Mouse (Mus musculus) kidney, embryonic 14.5 days (tissue): Measurements from ENCODE around the gene Lysmd2. TPM values are rescaled to one million over a fixed set of nuclear protein-coding genes. Genes with fewer than 3 reads are reported as not detected.

ENCODE experiments used
- ATAC-seq: fragments of 200-750 bp; cut with Nextera tagmentation; 2 replicates; pipeline ENCODE4 v1.8.0; 2017; ENCODE audit warnings: moderate number of reproducible peaks, mild to moderate bottlenecking, moderate TSS enrichment, moderate library complexity; ENCODE audit not compliant: low FRiP score, low TSS enrichment
- H3K27ac ChIP-seq: fragments of 300-500 bp; sonication (generic); 2 replicates; pipeline ENCODE4 v1.5.1; 2014; ENCODE audit warnings: low read depth, mild to moderate bottlenecking, low read length, moderate library complexity, mixed read lengths
- H3K27me3 ChIP-seq: fragments of 300-500 bp; sonication (generic); 2 replicates; pipeline ENCODE4 v1.6.1; 2014; ENCODE audit warnings: mild to moderate bottlenecking, low read length; ENCODE audit not compliant: control insufficient read depth, insufficient read depth
- H3K36me3 ChIP-seq: fragments of 300-500 bp; sonication (generic); 2 replicates; pipeline ENCODE4 v1.6.1; 2014; ENCODE audit warnings: low read length, mixed read lengths; ENCODE audit not compliant: control insufficient read depth, insufficient read depth
- H3K4me1 ChIP-seq: fragments of 300-500 bp; sonication (generic); 2 replicates; pipeline ENCODE4 v1.6.1; 2014; ENCODE audit warnings: low read length, mixed read lengths; ENCODE audit not compliant: control insufficient read depth, insufficient read depth
- H3K4me2 ChIP-seq: fragments of 300-500 bp; sonication (generic); replicated peaks from 2 replicates; pipeline ENCODE4 v1.6.1; 2014; ENCODE audit warnings: low read depth, mild to moderate bottlenecking, low read length
- H3K4me3 ChIP-seq: fragments of 300-500 bp; sonication (generic); 2 replicates; pipeline ENCODE4 v1.5.1; 2014; ENCODE audit warnings: mild to moderate bottlenecking, low read length
- H3K9ac ChIP-seq: fragments of 300-500 bp; sonication (generic); 2 replicates; pipeline ENCODE4 v1.6.1; 2014; ENCODE audit warnings: low read depth, mild to moderate bottlenecking, low read length, moderate library complexity
- H3K9me3 ChIP-seq: fragments of 300-500 bp; sonication (generic); 2 replicates; pipeline ENCODE4 v1.6.1; 2016; ENCODE audit warnings: low read length; ENCODE audit not compliant: control insufficient read depth
- WGBS: fragments of 180-500 bp; shearing (Covaris S2); extraction: QIAGEN DNeasy Blood & Tissue Kit; methylation state at CpG from one replicate; pipeline ENCODE4 v1.1.7; 2014; 5-methylcytosine and 5-hydroxymethylcytosine counted together
- polyA plus RNA-seq: library from polyadenylated mRNA; unstranded; fragments of >200 nt; fragmentation: Nextera tagmentation; extraction: Ambion mirVana; gene quantifications from 2 replicates; pipeline ENCODE4 v1.2.1, GENCODE M21; 2014

Gene Lysmd2
- polyA plus RNA-seq, 1 experiment from 2014 or later = 36.2 TPM

DNA sequence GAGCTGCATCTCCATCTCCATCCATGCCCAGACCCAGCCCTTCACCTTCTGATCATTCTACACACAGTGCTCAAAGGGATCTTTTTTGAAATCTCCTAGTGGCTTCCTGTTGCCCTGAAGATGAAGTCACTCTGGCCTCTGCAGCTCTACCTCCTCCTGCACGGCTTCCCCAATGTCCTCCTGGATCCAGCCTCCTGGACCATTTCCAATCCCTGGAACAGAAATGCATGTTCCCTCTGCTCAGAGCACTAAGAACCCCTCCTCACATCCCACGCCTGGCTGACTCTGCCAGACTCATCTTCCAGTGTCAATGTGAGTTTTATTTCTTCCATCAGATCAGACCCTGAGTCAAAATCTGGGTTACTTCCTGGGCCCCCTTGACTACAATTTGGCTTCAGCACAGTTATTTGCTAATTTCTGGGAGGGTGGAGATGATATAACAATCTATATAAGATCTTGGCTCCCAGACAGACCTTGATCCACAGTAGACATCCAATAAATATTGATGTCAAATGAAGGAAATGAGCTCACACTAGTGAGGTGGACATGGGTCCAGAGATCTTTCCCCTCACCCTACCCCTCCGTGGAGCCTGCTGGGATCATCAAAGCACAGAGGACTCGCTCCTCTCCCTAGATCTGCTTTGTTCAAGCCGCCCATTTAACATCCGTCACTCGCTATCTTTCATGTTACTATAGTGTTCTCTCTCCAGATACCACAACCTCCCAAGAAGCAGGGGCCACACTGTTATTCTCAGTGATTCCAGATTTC is 25.2 kb upstream of the Lysmd2 start:
- H3K9ac ChIP-seq = no peak overlapping the region
- H3K9me3 ChIP-seq = no peaks in the 10 kb centered on the region
- no peaks in the 10 kb centered on the region for H3K27me3 ChIP-seq
- H3K4me1 ChIP-seq = 0 out of 2 replicates have a peak, but pooled peaks cover 7% of the 10 kb centered on the region
- no peak for ATAC-seq
- H3K27ac ChIP-seq = no peak overlapping the region
- no peaks in the 10 kb centered on the region for H3K36me3 ChIP-seq
- H3K4me3 ChIP-seq = no peak overlapping the region
- no peak overlapping the region for H3K4me2 ChIP-seq
- WGBS = 63% methylated on average over 7 of the region's 7 CpGs

DNA sequence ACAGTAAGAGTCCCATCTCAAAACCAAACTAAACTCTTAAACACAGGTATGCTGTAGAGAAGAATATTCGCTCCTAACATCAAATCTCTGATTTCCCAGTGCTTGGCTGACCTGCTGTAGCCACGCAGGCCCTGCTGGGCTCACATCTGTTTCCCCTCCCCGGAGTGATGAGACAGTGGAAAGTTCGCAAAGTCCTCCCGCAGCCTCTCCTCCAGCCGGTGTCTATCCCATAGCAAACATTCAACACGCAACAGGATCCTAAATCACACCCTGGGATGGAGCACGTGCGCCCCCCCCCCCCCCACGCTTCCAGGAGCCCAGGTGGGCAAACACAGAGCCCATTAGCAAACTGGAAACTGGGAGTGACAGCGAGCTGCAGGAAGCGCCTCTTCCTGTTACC is 24.0 kb upstream of the Lysmd2 start:
- no peak overlapping the region for H3K4me3 ChIP-seq
- peak; percentile 57; the same call in 1 of the 2 replicates for ATAC-seq
- peak overlapping the region; percentile 27 for H3K4me2 ChIP-seq
- H3K36me3 ChIP-seq = no peaks in the 10 kb centered on the region
- no peaks in the 10 kb centered on the region for H3K27me3 ChIP-seq
- H3K27ac ChIP-seq = 0 out of 2 replicates have a peak overlapping the region, but pooled peaks have one; percentile 30
- no peaks in the 10 kb centered on the region for H3K9me3 ChIP-seq
- H3K4me1 ChIP-seq = 0 out of 2 replicates have a peak, but pooled peaks cover 7% of the 10 kb centered on the region
- 14% methylated on average over 12 of the region's 12 CpGs for WGBS
- no peak overlapping the region for H3K9ac ChIP-seq

DNA sequence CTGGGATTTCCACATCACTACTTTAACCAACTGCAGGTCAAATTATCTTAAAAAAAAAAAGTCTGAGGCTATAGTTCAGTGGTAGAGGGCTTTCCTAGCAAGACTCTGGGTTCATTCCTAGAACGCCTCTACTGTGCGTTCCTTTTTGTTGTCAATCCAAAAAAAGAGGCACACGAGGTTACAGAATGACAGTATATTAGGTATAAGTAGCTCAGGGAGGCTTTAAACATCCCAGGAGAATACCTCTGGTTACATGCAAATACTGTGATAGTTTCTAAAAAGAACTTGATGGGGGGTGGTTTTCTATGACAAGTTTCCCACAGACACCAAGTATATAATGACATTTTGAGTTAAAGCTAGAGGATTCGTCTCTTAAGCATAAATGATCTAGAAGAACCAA is 18.0 kb upstream of the Lysmd2 start:
- H3K4me2 ChIP-seq = no peak overlapping the region
- no peak overlapping the region for H3K9ac ChIP-seq
- ATAC-seq = no peak
- H3K27ac ChIP-seq = no peak overlapping the region
- no peaks in the 10 kb centered on the region for H3K9me3 ChIP-seq
- no peaks in the 10 kb centered on the region for H3K27me3 ChIP-seq
- no peaks in the 10 kb centered on the region for H3K4me1 ChIP-seq
- no peak overlapping the region for H3K4me3 ChIP-seq
- 90% methylated on average over 4 of the region's 4 CpGs for WGBS
- H3K36me3 ChIP-seq = no peaks in the 10 kb centered on the region

DNA sequence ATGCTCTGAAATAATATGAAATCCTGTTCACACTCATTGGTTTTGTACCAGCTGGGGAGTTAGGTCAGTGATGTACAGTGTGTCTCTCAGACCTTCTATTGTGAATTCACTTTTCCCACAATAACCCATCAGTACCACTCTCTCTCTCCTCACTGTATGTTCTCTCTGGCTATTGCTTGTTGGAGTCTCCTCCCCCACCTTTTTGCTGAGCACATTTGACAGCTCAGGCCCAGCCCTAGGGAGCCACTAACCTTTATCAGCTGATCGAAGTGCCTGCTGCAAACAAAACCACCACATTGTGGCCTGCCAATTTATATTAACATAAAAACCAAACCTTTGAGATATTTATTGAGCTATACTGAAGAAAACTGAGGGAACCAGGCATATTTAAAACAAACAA is 16.0 kb upstream of the Lysmd2 start:
- H3K4me2 ChIP-seq = no peak overlapping the region

DNA sequence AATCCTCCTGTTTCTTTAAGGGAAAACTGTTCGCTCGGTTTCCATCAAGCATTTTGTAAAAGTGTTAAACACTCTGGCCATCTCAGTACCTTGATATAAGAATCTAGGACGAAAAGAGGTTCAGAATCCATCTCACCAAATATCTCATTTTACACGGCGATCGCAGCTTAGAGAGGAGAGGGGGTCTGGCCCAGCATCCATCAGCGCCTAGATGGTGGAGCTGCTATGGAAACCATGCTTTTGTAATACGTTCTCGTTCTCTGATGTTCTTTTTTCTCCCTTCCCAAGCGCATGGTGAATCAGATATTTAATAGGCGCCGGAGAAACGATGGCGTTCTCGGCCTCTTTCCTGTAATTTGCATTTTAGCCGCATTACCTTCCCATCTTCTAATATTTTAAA is 15.6 kb upstream of the Lysmd2 start:
- 21% methylated on average over 16 of the region's 16 CpGs for WGBS
- ATAC-seq = no peak
- Histone ChIP-seq H3K4me1 (no peaks in the 10 kb centered on the region), H3K36me3 (no peaks in the 10 kb centered on the region), H3K4me2 (peak overlapping the region; percentile 97), H3K27ac (no peak overlapping the region), H3K27me3 (no peaks in the 10 kb centered on the region), H3K9me3 (no peaks in the 10 kb centered on the region), H3K9ac (peak overlapping the region; percentile 69; the same call in 1 of the 2 replicates), H3K4me3 (peak overlapping the region; percentile 77)

More for the DNA sequence above, 16.0 kb upstream of the Lysmd2 start:
- 55% methylated on average over 1 of the region's 1 CpGs for WGBS
- no peak for ATAC-seq
- Histone ChIP-seq H3K36me3 (no peaks in the 10 kb centered on the region), H3K27me3 (no peaks in the 10 kb centered on the region), H3K9ac (no peak overlapping the region), H3K9me3 (no peaks in the 10 kb centered on the region), H3K4me1 (no peaks in the 10 kb centered on the region), H3K27ac (no peak overlapping the region), H3K4me3 (no peak overlapping the region; the same call in 1 of the 2 replicates)

DNA sequence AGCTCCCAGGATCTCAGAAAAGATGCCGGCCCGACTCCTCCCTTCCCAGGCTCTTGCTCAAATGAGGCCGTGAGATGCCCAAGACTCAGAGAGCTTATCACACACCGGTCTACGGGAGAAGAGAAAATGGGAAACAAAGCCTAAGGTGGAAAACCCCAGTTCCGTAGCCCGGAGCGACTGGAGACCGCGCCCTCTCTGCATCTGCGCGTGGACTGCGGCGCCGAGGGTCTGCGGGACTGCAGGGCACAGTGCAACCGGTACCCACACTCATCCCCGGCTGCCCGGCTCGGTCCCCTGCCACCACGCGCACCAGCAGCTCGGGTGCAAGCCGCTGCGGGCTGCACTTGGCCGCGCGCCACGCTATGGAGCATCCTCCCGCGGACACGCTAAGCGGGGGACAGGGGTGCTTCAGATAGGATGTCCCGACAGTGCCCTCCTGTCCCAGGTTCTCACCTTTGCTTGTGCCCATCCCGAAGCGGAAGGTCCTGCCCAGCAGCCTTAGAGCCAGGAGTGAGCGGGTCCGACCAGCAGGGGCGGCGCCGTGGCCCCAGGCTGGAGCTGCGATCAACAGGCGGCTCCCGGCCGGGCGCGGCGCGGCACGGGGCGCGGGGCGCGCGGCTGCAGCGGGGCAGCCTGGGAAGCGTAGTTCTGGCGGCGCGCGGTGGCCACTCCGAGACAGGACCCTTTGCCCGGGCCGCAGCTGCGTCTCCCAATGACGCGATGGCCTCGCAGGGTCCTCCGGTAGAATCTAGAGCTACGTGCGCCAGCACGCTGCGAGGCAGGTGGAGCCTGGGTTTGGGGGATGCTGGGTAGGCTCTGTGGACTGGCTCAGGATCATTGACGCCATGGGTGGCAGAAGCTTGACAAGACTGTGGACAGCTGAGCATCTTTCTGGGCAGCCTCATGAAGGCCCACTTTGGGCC is 14.7 kb upstream of the Lysmd2 start, which contains the start of gene Tmod2:
Tmod2 (minus strand) TSS at position 755 of the 923 bp plus-strand sequence.
- H3K36me3 ChIP-seq = no peaks in the 10 kb centered on the region
- peak within 1 kb of the TSS; percentile 97 for H3K4me2 ChIP-seq
- peak within 1 kb of the TSS; percentile 77 for H3K4me3 ChIP-seq
- no peaks in the 10 kb centered on the region for H3K4me1 ChIP-seq
- WGBS = under 1% methylated on average over 74 of the region's 74 CpGs
- peak within 1 kb of the TSS; percentile 69 for H3K9ac ChIP-seq
- peak; percentile 94 for ATAC-seq
- no peaks in the 10 kb centered on the region for H3K9me3 ChIP-seq
- no peaks in the 10 kb centered on the region for H3K27me3 ChIP-seq
- H3K27ac ChIP-seq = 0 out of 2 replicates have a peak within 1 kb of the TSS, but pooled peaks have one; percentile 1

DNA sequence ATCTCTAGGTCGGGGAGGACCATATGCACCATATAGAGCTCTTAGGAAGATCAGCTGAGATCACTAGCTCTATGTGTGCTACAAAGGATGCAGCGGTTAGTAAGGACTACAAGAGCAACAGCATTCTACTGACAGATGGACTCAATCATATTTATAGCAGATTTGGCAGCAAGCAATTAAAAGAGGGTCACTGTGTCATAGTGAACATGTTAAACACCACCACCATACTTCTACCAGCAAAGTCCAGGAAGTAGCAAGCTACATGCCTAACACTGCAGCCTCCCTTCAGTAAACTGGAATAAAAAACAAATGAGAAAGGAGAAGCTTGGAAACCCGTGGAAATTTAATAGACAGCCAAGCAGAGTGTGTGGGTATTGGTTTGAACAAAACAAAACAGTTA is 9.0 kb upstream of the Lysmd2 start:
- no peak for ATAC-seq
- WGBS = 67% methylated on average over 3 of the region's 3 CpGs
- Histone ChIP-seq H3K4me1 (no peaks in the 10 kb centered on the region), H3K27me3 (no peaks in the 10 kb centered on the region), H3K27ac (no peak overlapping the region), H3K9ac (no peak overlapping the region), H3K36me3 (no peaks in the 10 kb centered on the region), H3K4me3 (no peak overlapping the region), H3K9me3 (no peaks in the 10 kb centered on the region), H3K4me2 (no peak overlapping the region)

DNA sequence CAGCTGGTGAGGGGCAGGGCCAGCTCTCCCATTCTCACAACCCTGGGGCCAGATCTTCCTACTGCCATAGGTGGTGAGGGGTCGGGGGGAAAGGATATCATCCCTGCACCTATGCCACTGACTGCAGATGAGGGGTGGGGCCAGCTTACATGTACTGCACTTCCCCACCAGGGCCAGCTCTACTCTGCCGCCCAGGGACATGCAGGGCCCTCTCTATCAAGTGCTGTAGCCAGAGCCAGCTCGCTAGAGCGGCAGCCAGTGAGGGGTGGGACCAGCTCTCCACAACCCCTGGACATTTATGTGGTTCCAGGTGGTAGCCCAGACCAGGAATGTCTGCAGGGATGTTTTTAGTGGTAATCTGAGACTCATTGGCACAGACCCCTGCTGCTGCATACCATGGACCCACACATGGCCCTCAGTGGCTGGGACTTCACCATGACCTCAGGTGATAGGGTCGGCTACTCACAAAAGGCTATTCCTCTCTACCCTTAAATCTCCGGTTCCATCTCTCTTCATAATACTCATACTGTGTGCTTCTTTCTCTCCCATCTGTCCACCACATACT is 6.6 kb upstream of the Lysmd2 start:
- Histone ChIP-seq H3K4me2 (no peak overlapping the region), H3K4me3 (no peak overlapping the region), H3K36me3 (no peaks in the 10 kb centered on the region), H3K9ac (no peak overlapping the region), H3K27ac (no peak overlapping the region), H3K4me1 (no peaks in the 10 kb centered on the region), H3K27me3 (no peaks in the 10 kb centered on the region), H3K9me3 (no peaks in the 10 kb centered on the region)
- ATAC-seq = peak; percentile 51
- WGBS = 69% methylated on average over 6 of the region's 6 CpGs
